Mouse (Mus musculus): ENCODE measurements around the gene Ankrd1. TPM values are rescaled to one million over a fixed set of nuclear protein-coding genes. Genes with fewer than 3 reads are reported as not detected.

Gene Ankrd1
- polyA plus RNA-seq, 1 experiment from 2014 or later = 0.31 TPM

DNA sequence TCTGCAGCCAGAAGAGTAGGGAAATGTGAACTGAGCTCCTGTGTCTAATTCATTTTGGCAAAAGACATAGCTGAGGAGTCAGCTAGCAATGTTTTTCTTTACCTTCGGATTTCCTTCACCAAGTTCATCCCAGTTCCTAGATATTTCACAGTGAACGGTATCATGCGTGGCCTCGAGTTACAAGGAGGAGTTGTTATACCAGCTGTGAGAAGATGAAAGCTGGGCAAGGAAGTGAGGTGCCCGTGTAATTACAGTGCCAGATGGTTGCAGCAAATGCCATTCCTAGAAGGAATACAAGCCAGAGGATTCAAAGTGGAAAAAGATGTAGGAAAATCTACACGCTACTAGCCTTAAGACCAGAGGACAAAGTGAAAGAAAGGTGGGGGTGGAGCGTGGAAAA, 21.0 kb downstream of the Ankrd1 start:
- Histone ChIP-seq H3K4me3 (no peak overlapping the region), H3K4me1 (no peaks in the 10 kb centered on the region), H3K27ac (replicated peaks) (no peak overlapping the region), H3K9me3 (no peaks in the 10 kb centered on the region), H3K27me3 (replicated peaks; ENCODE audit: low read depth, poor library complexity, severe bottlenecking) (no peaks in the 10 kb centered on the region), H3K36me3 (replicated peaks) (peaks cover 92% of the 10 kb centered on the region)
- 87% methylated on average over 7 of the region's 7 CpGs for WGBS
- DNase-seq (ENCODE audit: low spot score) = no peak

DNA sequence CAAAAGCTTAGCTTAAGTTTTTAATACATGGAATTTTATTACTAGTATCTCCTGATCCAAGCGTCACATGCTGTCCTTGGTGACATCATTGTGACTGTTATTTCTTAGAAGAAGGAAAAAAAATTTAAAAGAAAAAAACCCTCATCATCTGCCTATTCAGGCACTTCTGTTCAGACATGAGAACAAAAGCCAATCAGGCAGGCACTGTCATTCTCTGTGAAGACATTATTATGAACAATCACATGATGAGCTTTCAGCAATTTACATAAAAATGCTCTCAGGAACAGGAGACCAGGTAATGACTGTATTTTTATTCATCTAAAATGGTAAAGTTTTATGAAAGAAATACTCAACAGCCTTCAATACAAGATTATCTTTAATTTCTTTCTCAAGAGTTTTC, 21.6 kb downstream of the Ankrd1 start:
- DNase-seq (ENCODE audit: low spot score) = no peak
- peaks cover 91% of the 10 kb centered on the region for H3K36me3 ChIP-seq (replicated peaks)
- no peak overlapping the region for H3K4me3 ChIP-seq
- H3K4me1 ChIP-seq = no peaks in the 10 kb centered on the region
- no peak overlapping the region for H3K27ac ChIP-seq (replicated peaks)
- H3K9me3 ChIP-seq = no peaks in the 10 kb centered on the region
- no peaks in the 10 kb centered on the region for H3K27me3 ChIP-seq (replicated peaks; ENCODE audit: low read depth, poor library complexity, severe bottlenecking)
- 90% methylated on average over 1 of the region's 1 CpGs for WGBS

DNA sequence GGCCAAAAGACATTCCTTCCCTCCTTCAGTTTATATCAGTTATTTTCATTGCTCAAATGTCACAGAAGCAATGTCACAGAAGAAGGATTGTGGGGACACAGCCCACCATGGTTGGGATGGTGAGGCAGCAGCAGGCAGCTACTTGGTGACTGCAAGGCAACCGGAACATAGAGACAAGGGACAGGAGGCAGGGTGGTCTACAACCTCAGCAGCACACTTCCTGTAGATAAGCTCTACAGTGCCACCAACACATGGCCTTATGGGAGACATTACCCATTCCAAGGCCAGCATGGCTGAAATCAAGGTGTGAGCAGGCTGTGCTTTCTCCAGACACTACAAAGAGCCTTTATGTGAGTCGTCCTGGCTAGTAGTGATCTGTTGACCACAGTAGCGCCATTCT, 22.7 kb downstream of the Ankrd1 start:
- H3K27ac ChIP-seq (replicated peaks) = no peak overlapping the region
- H3K4me3 ChIP-seq = no peak overlapping the region
- peaks cover 90% of the 10 kb centered on the region for H3K36me3 ChIP-seq (replicated peaks)
- DNase-seq (ENCODE audit: low spot score) = no peak
- H3K27me3 ChIP-seq (replicated peaks; ENCODE audit: low read depth, poor library complexity, severe bottlenecking) = no peaks in the 10 kb centered on the region
- WGBS = 92% methylated on average over 3 of the region's 3 CpGs
- no peaks in the 10 kb centered on the region for H3K4me1 ChIP-seq
- no peaks in the 10 kb centered on the region for H3K9me3 ChIP-seq

DNA sequence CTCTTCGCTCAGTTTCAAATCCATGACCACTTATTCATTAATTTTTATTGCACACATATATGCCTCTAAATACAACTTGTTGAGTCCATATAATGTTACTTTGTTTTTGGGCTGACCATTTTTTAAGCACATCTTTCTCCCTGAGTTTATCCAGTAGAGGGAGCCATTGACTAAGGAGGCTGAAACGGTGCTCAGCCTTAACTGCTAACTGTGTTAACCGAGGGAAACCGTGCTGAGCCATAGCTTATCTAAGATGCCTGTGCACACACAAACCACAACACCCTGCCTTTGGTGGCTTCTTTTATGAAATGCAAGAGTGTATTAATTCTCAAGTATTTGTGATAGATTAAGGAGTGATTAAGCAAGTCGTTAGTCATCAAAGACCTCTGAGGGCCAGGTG, 29.1 kb downstream of the Ankrd1 start:
- H3K36me3 ChIP-seq (replicated peaks) = peaks cover 82% of the 10 kb centered on the region
- H3K9me3 ChIP-seq = no peaks in the 10 kb centered on the region
- H3K27me3 ChIP-seq (replicated peaks; ENCODE audit: low read depth, poor library complexity, severe bottlenecking) = no peaks in the 10 kb centered on the region
- 59% methylated on average over 5 of the region's 5 CpGs for WGBS
- no peaks in the 10 kb centered on the region for H3K4me1 ChIP-seq
- H3K27ac ChIP-seq (replicated peaks) = no peak overlapping the region
- no peak overlapping the region for H3K4me3 ChIP-seq
- DNase-seq (ENCODE audit: low spot score) = no peak

DNA sequence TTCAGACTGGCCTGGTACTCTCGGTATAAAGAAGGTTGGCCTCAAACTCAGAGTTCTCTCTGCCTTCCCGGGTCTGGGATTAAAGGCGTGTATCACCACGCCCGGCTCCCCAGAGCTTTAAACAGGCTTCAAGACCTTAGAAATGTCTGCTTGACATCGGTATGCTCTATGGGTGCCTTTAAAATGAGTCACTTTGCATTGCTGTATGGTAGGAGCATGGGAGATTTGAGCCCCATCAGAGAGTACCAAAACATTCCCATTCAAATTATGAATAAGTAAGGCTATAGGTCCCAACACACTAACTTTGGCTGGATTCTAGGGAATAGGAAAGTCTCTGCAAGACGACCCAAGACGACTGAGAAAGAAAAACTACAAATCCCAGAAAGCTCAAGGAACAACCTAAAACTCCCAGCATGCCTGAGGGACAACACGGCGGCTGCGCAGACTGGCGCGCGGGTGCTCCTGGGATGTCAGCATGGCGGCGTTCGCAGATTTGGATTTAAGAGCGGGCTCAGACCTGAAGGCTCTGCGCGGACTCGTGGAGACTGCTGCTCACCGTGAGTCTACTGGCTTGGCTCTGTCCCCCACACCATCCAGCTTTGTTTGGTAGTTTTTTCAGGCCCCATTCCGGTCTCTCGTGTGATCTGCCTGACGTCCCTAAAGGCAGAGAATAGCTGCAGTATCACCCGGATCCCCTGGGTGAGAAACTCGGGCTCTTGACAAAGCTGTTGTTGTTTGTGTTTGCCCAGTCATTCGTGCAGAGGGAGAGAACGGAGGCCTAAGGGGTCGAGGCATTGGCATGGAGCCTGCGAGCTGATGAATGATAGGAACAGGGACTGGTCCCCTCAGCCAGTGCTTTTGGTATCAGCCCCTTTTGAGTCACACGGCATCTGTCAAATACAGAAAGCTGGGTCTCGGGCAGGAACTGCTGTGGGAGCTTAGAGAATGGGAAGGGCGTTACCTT, 36.4 kb downstream of the Ankrd1 start, which contains the start of gene Rpp30:
TSS of gene Rpp30 (plus strand) at position 455 of the 964 bp plus-strand sequence.
- peak within 1 kb of the TSS; percentile 84 for H3K27ac ChIP-seq (replicated peaks)

DNA sequence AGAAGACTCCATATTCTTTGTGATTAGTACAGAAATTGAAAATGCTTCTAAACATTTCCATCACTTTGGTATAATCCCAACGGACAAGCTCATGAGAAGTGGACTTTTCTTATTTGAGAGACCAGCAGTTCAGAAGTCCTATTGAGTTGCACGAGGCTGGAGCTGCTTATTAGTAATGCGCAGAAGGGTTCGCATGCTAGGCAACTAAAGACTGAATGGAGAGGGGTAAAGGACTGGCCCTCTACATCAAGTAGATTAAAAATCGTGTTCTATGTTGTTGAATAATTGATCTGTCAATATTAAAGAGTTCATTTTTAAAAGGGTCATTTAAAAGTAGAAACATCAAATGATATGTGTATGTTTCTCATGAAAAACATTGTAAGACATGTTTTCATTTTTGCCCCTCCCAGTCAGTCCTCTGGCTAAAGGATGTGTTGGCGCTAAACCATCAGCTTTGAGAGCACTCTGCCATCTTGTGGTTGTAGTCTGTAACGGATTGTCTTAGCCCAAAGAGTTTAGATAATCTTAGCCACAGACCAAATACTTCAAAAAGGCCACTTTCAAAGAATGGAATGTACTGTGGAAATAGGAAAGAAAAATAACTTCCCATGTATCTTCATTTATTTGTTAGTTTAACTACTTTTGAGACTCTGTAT, 37.2 kb downstream of the Ankrd1 start:
- Histone ChIP-seq H3K27ac (replicated peaks) (peak overlapping the region; percentile 84), H3K27me3 (replicated peaks; ENCODE audit: low read depth, poor library complexity, severe bottlenecking) (no peaks in the 10 kb centered on the region; the same call in 1 of the 2 replicates), H3K4me3 (peak overlapping the region; percentile 92), H3K4me1 (peaks cover 8% of the 10 kb centered on the region), H3K36me3 (replicated peaks) (peaks cover 6% of the 10 kb centered on the region), H3K9me3 (no peaks in the 10 kb centered on the region)
- peak; percentile 47 for DNase-seq (ENCODE audit: low spot score)
- 47% methylated on average over 7 of the region's 7 CpGs for WGBS

More for the DNA sequence above, 36.4 kb downstream of the Ankrd1 start, which contains the start of gene Rpp30:
- 2% methylated on average over 34 of the region's 34 CpGs for WGBS
- Histone ChIP-seq H3K9me3 (no peaks in the 10 kb centered on the region), H3K4me3 (peak within 1 kb of the TSS; percentile 92), H3K36me3 (replicated peaks) (peaks cover 14% of the 10 kb centered on the region), H3K4me1 (peaks cover 8% of the 10 kb centered on the region), H3K27me3 (replicated peaks; ENCODE audit: low read depth, poor library complexity, severe bottlenecking) (no peaks in the 10 kb centered on the region; the same call in 1 of the 2 replicates)
- DNase-seq (ENCODE audit: low spot score) = peak; percentile 90

DNA sequence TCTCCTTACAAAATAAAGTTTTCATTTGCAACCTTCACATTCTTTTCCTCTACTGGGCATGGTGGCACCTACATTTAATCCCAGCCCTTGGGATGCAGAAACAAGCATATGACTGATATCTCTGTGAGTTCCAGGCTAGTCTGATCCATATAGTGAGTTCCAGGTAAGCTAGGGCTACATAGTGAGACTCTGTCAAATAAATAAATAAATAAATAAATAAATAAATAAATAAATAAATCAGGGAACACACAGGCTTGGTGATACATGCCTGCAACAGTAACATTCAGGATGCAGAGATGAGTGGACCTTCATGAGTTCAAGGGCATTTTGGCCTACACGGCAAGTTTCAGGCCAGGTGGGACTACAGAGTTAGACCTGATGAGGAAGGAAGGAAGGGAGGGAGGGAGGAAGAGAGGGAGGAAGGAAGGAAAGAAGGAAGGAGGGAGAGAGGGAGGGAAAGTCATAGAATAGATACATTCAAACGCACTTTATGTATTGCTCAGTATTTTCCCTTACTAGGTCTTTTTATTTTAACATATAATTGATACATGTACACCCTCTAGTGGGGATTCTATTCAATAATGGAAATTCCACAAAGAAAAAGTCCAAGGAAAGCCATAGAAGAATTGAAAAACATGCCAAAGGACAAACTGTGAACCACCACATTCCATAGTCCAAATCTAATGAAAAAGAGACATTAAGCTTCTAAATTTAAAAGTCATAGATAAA, 56.9 kb downstream of the Ankrd1 start:
- H3K27ac ChIP-seq (replicated peaks) = no peak overlapping the region
- no peaks in the 10 kb centered on the region for H3K36me3 ChIP-seq (replicated peaks)
- peaks cover 19% of the 10 kb centered on the region for H3K27me3 ChIP-seq (replicated peaks; ENCODE audit: low read depth, poor library complexity, severe bottlenecking)
- DNase-seq (ENCODE audit: low spot score) = no peak
- H3K4me1 ChIP-seq = no peaks in the 10 kb centered on the region
- no peaks in the 10 kb centered on the region for H3K9me3 ChIP-seq
- WGBS = 85% methylated on average over 2 of the region's 2 CpGs
- no peak overlapping the region for H3K4me3 ChIP-seq

Other genes with a start within 250 kb of the Ankrd1 start
- gene Htr7, start 62.6 kb downstream of the Ankrd1 start, polyA plus RNA-seq (2016; fragmentation: Nextera tagmentation; extraction: Ambion mirVana) = 0.39 and 0.42 TPM in 2 replicates
- 106 and 113 TPM in 2 replicates for gene Rpp30, start 36.4 kb downstream of the Ankrd1 start, polyA plus RNA-seq (2016; fragmentation: Nextera tagmentation; extraction: Ambion mirVana)
- gene Pcgf5, start 228.2 kb upstream of the Ankrd1 start, polyA plus RNA-seq (2016; fragmentation: Nextera tagmentation; extraction: Ambion mirVana) = 7.1 and 7.9 TPM in 2 replicates

All from embryonic facial prominence, embryonic 10.5 days (tissue).